Mouse (Mus musculus) limb, embryonic 14.5 days (tissue): Measurements from ENCODE around the gene Efhd2. TPM values are rescaled to one million over a fixed set of nuclear protein-coding genes. Genes with fewer than 3 reads are reported as not detected.

ENCODE experiments used
- ATAC-seq: fragments of 200-750 bp; cut with Nextera tagmentation; 2 replicates; pipeline ENCODE4 v1.8.0; 2017; ENCODE audit warnings: low read depth, moderate number of reproducible peaks, moderate TSS enrichment; ENCODE audit not compliant: low FRiP score
- DNase-seq: peaks from one replicate; pipeline ENCODE4 v3.0.0-alpha.2; 2015; ENCODE audit warnings: low spot score
- H3K27ac ChIP-seq: fragments of 300-500 bp; sonication (generic); replicated peaks from 2 replicates; pipeline ENCODE4 v1.5.1; 2014; ENCODE audit warnings: low read depth, mild to moderate bottlenecking, low read length, moderate library complexity, mixed read lengths
- H3K27me3 ChIP-seq: fragments of 300-500 bp; sonication (generic); 2 replicates; pipeline ENCODE4 v1.6.1; 2014; ENCODE audit warnings: low read length, mixed read lengths; ENCODE audit not compliant: control insufficient read depth, insufficient read depth
- H3K36me3 ChIP-seq: fragments of 300-500 bp; sonication (generic); 2 replicates; pipeline ENCODE4 v1.6.1; 2014; ENCODE audit warnings: mild to moderate bottlenecking, low read length, moderate library complexity, mixed read lengths; ENCODE audit not compliant: control insufficient read depth, insufficient read depth
- H3K4me1 ChIP-seq: fragments of 300-500 bp; sonication (generic); 2 replicates; pipeline ENCODE4 v1.6.1; 2014; ENCODE audit warnings: antibody characterized with exemption, low read length, mixed read lengths; ENCODE audit not compliant: control insufficient read depth, insufficient read depth
- H3K4me2 ChIP-seq: fragments of 300-500 bp; sonication (generic); replicated peaks from 2 replicates; pipeline ENCODE4 v1.6.1; 2014; ENCODE audit warnings: low read depth, mild to moderate bottlenecking, low read length, moderate library complexity; ENCODE audit not compliant: severe bottlenecking
- H3K4me3 ChIP-seq: fragments of 300-500 bp; sonication (generic); replicated peaks from 2 replicates; pipeline ENCODE4 v1.5.1; 2014; ENCODE audit warnings: low read length
- H3K9ac ChIP-seq: fragments of 300-500 bp; sonication (generic); 2 replicates; pipeline ENCODE4 v1.6.1; 2014; ENCODE audit warnings: mild to moderate bottlenecking, low read depth, low read length, moderate library complexity; ENCODE audit not compliant: severe bottlenecking
- H3K9me3 ChIP-seq: fragments of 300-500 bp; sonication (generic); 2 replicates; pipeline ENCODE4 v1.6.1; 2016; ENCODE audit warnings: low read length; ENCODE audit not compliant: control insufficient read depth
- POLR2A ChIP-seq: fragments of 200-500 bp; IDR thresholded peaks from 2 replicates; pipeline ENCODE4 v1.8.0; 2012; ENCODE audit warnings: inconsistent platforms, mild to moderate bottlenecking, moderate library complexity, borderline replicate concordance; ENCODE audit not compliant: insufficient read depth, insufficient read length; ENCODE audit errors: extremely low read depth
- whole genome bisulfite sequencing: fragments of 180-500 bp; shearing (Covaris S2); extraction: QIAGEN DNeasy Blood & Tissue Kit; methylation state at CpG from one replicate; pipeline ENCODE4 v1.1.7; 2014; 5-methylcytosine and 5-hydroxymethylcytosine counted together
- polyA plus RNA-seq, 2 experiments: library from polyadenylated mRNA; depleted of rRNA in 1 of 2; stranded (reverse) in 1 of 2; unstranded in 1 of 2; fragments of >200 nt; fragmentation: Nextera tagmentation in 1 of 2; extraction: Ambion mirVana in 1 of 2; gene quantifications; 2 replicates each; pipeline versions ENCODE4 v1.2.1 to v1.2.3; 2012 to 2014

The Efhd2 gene
- polyA plus RNA-seq, 2 experiments: 49.8 to 57.8 TPM

- H3K9me3 ChIP-seq: no peaks in the 10 kb centered on the region
- DNase-seq: no peak
- ATAC-seq: no peak
Measured at GRCm38 (mm10) chr4:141845999-141846398, 28.7 kb downstream of the Efhd2 start, which contains the start of gene Ctrc. TSS of gene Ctrc (minus strand) at chr4:141846359.

GRCm38 (mm10) chr4:141834536-141835095 is 40.1 kb downstream of the Efhd2 start:
- Histone ChIP-seq H3K27ac (no peak overlapping the region), H3K36me3 (no peaks in the 10 kb centered on the region), H3K4me3 (no peak overlapping the region), H3K4me2 (no peak overlapping the region), H3K9ac (no peak overlapping the region), H3K27me3 (no peaks in the 10 kb centered on the region), H3K4me1 (no peaks in the 10 kb centered on the region), H3K9me3 (no peaks in the 10 kb centered on the region)
- TF ChIP-seq POLR2A: no peak
- WGBS: 57% methylated on average over 5 of the region's 5 CpGs
- no peak for ATAC-seq
- DNase-seq: no peak

More at GRCm38 (mm10) chr4:141845999-141846398, 28.7 kb downstream of the Efhd2 start, which contains the start of gene Ctrc:
- 76% methylated on average over 6 of the region's 6 CpGs for WGBS
- no peak within 1 kb of the TSS for H3K27ac ChIP-seq
- no peak within 1 kb of the TSS for H3K4me2 ChIP-seq
- H3K36me3 ChIP-seq: no peaks in the 10 kb centered on the region
- no peaks in the 10 kb centered on the region for H3K27me3 ChIP-seq
- H3K9ac ChIP-seq: no peak within 1 kb of the TSS
- H3K4me1 ChIP-seq: no peaks in the 10 kb centered on the region
- H3K4me3 ChIP-seq: no peak within 1 kb of the TSS
- TF ChIP-seq POLR2A: no peak

DNA sequence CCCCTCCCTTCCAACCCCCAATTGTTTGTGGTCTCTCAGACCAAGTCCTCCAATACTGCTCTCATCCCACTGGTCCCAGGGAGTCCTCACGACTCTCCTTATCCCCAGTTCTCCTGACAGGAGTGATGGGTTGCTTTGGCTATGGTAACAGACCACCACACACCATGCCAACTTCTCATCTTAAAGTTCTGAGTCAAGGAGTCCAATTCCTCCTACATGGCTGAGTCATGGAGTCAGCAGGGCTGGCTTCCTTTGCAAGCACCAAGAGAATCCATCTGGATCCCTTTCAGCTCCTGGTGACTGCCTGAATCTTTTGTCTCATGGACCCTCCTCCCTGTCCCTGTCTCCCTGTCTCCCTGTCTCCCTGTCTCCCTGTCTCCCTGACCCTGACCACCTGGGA is 40.8 kb downstream of the Efhd2 start:
- ATAC-seq (no peak), DNase-seq (no peak)
- Histone ChIP-seq H3K4me3 (no peak overlapping the region), H3K27ac (no peak overlapping the region), H3K4me2 (no peak overlapping the region), H3K27me3 (no peaks in the 10 kb centered on the region), H3K9me3 (no peaks in the 10 kb centered on the region), H3K4me1 (no peaks in the 10 kb centered on the region), H3K36me3 (no peaks in the 10 kb centered on the region), H3K9ac (no peak overlapping the region)
- no peak for TF ChIP-seq POLR2A
- 46% methylated on average over 1 of the region's 1 CpGs for WGBS

GRCm38 (mm10) chr4:141831361-141831760 is 43.4 kb downstream of the Efhd2 start:
- no peaks in the 10 kb centered on the region for H3K4me1 ChIP-seq

GRCm38 (mm10) chr4:141830381-141830780 is 44.3 kb downstream of the Efhd2 start:
- no peak overlapping the region for H3K27ac ChIP-seq
- H3K4me1 ChIP-seq: no peaks in the 10 kb centered on the region
- no peak for TF ChIP-seq POLR2A
- H3K4me3 ChIP-seq: no peak overlapping the region
- WGBS: 43% methylated on average over 11 of the region's 11 CpGs
- H3K9ac ChIP-seq: no peak overlapping the region
- no peaks in the 10 kb centered on the region for H3K36me3 ChIP-seq
- H3K4me2 ChIP-seq: no peak overlapping the region
- no peak for DNase-seq
- no peaks in the 10 kb centered on the region for H3K9me3 ChIP-seq
- H3K27me3 ChIP-seq: no peaks in the 10 kb centered on the region
- no peak for ATAC-seq

More at GRCm38 (mm10) chr4:141831361-141831760, 43.4 kb downstream of the Efhd2 start:
- DNase-seq (no peak), ATAC-seq (no peak)
- WGBS: 85% methylated on average over 7 of the region's 7 CpGs
- Histone ChIP-seq H3K27me3 (no peaks in the 10 kb centered on the region), H3K27ac (no peak overlapping the region), H3K4me2 (no peak overlapping the region), H3K9ac (no peak overlapping the region), H3K9me3 (no peaks in the 10 kb centered on the region), H3K36me3 (no peaks in the 10 kb centered on the region), H3K4me3 (no peak overlapping the region)
- no peak for TF ChIP-seq POLR2A

DNA sequence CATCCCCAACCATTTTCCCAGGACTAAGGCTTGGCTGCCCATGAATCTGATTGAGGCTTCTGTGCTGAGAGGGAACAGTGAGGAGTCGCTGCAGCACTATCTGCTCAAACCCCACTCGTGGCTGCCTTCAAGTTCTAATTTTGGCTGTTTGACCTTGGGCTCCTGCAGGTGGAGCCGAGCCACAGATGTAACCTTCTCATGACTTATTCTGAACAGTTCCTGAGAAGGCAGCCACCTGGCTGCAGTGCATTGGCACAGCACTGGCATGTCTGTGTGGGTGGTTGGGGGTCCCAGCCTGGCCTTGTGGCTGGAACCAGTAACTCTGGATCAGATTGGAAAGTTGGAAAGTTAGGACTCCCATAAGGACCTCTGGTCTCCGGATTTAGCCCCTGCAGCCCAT is 46.5 kb downstream of the Efhd2 start:
- no peak overlapping the region for H3K4me2 ChIP-seq
- no peaks in the 10 kb centered on the region for H3K36me3 ChIP-seq
- H3K27ac ChIP-seq: no peak overlapping the region
- ATAC-seq (no peak), DNase-seq (no peak)
- no peak overlapping the region for H3K9ac ChIP-seq
- H3K9me3 ChIP-seq: no peaks in the 10 kb centered on the region
- H3K4me3 ChIP-seq: no peak overlapping the region
- no peaks in the 10 kb centered on the region for H3K4me1 ChIP-seq
- H3K27me3 ChIP-seq: no peaks in the 10 kb centered on the region
- TF ChIP-seq POLR2A: no peak
- WGBS: 76% methylated on average over 4 of the region's 4 CpGs
